Mouse (Mus musculus) adrenal gland, postnatal 4 days (tissue): ENCODE results near the gene Med20. TPM values are rescaled to one million over a fixed set of nuclear protein-coding genes. Genes with fewer than 3 reads are reported as not detected.
A peak's percentile ranks its signal among the peaks of the same experiment; 100 is the strongest.
"Not testable (repeated sequence)": the region's sequence is repeated elsewhere in the genome, so short reads cannot be mapped to it uniquely, and the experiment has no call there.

Source experiments
- DNase-seq, 2 experiments: peaks; one replicate each; pipeline ENCODE4 v3.0.0; 2021 to 2022; ENCODE audit warnings: low spot score in 2 of 2, mixed read lengths in 2 of 2
- total RNA-seq, 2 experiments: library from RNA; stranded (reverse); gene quantifications; 2 replicates each; pipeline ENCODE4 v1.2.3; 2021

Gene Med20
- total RNA-seq, 2 experiments from 2014 or later: 40.4 to 40.8 TPM

- no peak for DNase-seq
Observed at GRCm38 (mm10) chr17:47625088-47625487, 13.7 kb downstream of the Med20 start.

DNA sequence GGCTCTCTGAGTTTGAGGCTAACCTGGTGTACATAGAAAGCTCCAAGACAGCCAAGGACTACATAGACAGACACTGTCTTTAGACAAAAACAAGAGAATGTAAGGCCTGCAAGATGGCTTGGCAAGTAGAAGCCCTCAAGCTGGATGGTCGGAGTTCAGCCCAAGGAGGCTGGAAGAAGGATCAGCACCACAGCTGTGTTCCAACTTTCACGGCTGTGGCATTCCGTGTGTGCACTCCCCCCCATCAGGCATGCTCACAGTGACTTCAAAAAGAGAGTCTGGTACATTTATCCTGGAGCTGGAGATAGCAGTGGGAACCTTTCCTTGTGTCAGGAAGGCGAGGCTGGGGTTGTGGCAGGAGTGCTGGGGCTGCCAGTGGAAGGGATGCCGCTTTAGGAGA lies 14.6 kb downstream of the Med20 start:
- DNase-seq: no peak

GRCm38 (mm10) chr17:47627791-47628190 lies 16.4 kb downstream of the Med20 start:
- DNase-seq: no peak

DNA sequence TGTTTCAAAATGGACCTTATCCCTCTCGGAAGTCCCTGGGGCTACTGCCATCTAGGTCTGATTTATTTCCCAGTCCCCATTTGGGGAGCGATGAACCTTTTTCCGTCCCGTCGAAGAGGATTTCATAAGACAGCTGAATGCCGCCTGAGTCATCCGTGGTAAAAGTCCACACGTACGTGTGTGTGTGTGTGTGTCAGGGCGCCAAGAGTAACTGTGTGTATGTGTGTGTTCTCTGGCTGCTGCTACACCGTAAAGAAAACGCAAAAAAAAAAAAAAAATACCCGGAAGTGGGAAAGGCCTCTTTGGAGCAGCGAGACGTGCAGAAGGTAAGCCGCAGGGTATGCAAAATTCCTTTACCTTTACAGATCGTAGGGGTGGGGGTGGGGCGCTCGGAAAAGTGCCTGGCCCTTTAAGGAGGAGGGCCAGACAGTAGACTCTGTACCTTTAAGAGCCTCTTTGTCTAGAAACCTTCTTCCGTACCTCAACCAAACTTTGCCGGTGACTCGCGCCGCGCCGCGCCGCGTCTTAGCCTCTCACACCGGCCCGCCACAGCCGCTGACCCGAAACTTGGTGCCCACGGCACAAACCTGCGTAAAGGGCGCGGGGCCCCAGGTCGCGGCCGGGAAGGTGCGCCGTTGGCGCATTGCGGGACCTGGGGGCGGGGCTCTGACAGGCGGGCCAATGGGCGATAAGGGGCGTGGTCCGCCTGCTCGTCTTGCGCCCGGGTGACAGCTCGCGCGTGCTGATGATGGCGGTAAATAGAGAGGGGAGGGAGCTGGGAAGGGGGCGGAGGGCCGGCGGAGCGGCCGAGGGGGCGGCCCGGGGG lies 17.7 kb downstream of the Med20 start:
- DNase-seq: peak; percentile 82 to 90

DNA sequence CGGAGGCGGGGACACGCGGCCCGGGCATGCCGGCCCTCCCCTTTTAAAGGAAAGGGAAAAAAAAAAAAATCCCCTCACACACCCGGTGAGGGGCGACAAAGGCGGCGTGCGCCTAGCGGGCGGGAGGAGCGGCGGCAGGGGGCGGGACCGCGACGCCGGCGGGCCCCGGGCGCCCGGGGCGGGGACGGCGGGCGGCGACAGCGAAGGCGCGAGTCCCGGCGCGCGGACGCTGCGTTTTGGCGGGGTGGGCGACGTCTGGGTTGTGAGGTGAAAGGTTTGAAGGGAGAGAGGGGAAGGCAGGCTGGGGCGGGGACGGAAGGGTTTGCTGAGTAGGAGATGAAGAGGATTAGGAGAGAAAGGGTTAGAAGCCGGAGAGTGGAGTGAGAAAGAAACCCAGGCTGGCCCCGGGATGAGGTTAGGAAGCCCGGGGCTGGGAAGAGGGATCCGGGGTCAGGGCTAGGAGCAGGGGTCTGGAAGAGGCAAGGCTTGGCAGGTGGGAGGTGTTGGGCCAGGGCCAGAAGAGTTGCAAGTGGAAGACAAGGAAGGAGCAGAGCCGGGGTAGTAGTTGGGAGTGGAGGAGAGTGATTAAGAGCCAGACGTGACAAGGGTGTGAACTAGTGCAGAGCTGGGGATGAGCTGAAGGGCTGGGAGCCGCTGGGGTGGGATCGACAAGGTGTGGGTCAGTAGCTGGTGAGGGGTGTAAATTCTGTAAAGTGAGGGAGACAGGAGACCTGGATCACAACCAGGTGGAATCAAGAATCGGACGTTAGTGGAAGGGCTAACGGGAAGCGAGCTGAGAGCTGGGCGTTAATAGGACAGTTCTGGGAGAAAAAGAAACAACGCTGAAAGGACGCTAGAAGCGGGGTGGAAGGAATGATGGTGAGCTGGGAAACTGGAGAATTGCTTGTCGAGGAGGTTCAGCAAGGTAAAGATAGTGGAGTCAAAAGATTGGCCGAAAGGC lies 18.6 kb downstream of the Med20 start:
- peak in 1 of 2 experiments; percentile 27 for DNase-seq

GRCm38 (mm10) chr17:47630678-47631065 lies 19.3 kb downstream of the Med20 start, which contains the start of gene Usp49:
Usp49 (plus strand) TSS chr17:47630690.
- no peak for DNase-seq

DNA sequence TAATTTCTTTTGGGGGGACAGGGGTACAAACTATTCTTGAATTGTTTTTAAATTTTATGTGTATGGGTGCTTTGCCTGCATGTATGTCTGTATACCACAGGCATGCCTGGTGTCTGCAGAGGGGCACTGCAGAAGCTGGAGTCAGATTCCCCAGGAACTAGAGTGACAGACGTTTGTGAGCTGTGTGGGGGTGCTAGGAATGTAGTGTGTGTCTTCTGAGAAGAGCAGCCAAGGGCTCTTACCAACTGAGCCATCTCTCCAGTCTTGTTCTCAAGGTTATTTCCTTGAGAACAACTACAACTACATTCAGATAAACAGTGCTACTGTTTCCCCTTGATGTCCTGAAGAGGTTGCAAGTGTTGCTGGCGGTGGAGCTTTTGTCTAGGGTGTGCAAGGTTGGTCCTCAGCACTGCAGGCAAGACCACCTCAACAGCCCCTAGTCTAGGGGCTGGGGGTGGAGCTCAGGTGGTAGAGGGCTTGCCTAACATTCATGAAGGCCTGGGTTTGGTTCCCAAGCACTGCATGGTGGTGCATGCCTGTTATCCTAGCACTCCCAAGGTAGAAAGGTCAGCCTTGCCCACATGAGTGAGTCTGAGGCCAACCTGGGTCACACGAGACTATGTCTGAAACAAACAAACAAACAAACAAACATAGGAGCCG lies 20.9 kb downstream of the Med20 start:
- no peak for DNase-seq

GRCm38 (mm10) chr17:47633999-47634770 lies 22.8 kb downstream of the Med20 start:
- DNase-seq: no peak

GRCm38 (mm10) chr17:47642992-47643391 lies 31.6 kb downstream of the Med20 start:
- DNase-seq: no peak

DNA sequence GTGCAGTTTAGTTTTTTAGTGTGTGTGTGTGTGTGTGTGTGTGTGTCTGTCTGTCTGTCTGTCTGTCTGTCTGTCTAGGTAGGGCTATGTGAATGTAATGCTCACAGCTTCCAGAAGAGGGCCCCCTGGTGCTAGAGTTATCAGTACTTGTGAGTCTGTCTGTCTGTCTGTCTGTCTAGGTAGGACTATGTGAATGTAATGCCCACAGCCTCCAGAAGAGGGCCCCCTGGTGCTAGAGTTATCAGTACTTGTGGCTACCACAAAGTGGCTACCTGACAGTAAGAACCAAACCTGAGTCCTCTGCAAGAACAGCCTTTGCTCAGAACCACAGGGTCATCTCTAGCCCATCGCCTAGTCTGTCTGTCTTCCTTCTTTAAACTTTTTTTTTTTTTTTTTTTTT lies 35.3 kb downstream of the Med20 start:
- DNase-seq: peak in 1 of 2 experiments; percentile 40

DNA sequence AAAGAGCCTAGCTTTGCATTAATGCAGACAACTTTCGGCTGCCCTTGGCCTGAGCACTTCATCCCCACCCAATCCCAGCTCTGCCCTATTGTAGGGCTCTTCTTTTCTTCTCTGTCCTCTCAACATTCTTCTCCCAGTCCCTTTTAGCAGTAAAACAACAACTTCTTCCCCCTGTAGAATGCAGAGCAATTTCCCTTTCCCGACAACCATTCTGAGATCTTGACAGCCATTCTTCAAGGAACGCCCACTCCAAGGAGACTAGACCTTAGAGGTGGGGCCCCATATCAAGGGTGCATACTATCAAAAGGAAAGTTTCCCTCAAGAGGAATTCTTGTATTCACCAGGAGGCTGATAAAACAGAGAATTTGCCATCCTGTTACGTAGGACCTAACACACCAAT lies 37.6 kb downstream of the Med20 start:
- no peak for DNase-seq

DNA sequence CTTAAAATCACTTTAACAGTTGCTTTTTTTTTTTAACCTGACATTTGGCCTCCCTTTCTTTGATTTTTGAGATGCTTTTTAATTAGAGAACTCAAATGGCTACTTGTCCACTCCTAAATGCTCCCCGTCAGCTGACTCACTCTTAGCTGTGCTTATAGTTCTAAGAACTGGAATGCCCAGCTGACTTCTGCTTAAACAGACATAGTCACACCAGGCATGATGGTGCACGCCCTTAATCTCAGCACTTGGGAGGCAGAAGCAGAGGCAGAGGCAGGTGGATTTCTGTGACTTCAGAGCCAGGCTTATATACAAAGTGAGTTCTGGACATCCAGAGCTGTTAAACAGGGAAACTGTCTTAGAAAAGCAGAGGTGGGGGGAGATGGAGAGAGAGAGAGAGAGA lies 40.6 kb downstream of the Med20 start:
- DNase-seq: no peak

GRCm38 (mm10) chr17:47654346-47654745 lies 43.0 kb downstream of the Med20 start:
- DNase-seq: not testable (repeated sequence)

- no peak for DNase-seq
Observed at GRCm38 (mm10) chr17:47655697-47656096, 44.3 kb downstream of the Med20 start.

DNA sequence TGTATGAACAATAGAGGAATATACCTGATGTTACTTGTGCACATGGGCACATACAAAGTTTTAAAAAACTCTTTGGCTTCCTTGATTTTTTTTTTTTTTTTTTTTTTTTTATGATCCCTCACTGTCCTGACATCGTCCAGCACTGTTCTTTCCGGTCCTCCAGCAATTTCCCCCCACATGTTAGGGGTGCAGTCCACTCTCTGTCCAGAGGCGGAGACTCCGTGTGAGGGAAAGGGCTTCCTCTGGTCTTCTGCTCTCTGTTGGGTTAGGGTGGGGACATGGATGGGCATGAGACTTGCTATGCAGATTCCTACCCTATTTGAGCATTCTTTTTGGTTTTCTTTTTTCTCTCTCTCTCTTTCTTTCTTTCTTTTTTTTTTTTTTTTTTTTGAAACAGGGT lies 46.5 kb downstream of the Med20 start:
- no peak for DNase-seq

DNA sequence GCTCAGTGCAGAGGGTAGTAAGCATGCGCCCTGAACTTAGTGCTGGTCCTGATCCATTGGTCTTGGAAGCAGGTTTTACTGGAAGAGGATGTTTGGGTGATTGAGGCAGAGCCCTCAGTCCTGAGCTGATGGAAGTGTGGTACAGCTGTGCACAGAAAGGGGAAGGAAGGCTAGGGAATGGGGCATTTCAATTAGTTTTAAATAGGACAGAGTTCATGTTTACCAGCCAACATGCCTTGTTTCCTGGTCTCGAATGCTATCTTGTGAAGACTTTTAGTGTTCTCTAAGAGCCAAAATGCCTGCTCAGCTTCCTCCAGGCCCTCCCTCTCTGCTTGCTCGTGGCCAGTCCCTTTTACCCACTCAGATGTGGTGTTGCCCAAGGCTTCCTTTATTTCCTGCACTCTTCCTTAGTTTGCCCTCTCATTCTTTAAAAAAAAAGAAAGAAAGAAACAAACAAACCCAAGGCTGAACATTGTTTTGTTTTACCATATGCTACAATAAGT lies 47.4 kb downstream of the Med20 start:
- DNase-seq: no peak

GRCm38 (mm10) chr17:47663009-47663713 lies 51.8 kb downstream of the Med20 start:
- no peak for DNase-seq

DNA sequence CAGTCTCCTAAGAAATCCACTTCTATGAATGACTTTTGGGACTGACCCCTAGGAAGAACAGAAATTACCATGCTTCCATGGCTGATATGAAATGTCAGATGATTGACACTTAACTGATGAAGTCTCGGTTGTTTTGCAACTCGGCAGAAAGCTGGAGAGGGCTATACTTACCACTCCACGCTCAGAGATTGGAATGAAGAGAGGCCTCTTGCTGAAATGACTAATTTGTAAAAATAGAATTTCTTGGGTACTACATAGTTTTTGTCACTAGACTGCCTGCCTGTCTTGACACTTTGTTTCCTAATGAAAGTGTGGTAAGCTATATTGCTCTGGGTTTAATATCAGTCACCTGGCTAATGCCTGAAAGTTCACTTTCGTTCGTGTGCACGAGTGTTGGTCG lies 53.1 kb downstream of the Med20 start:
- DNase-seq: no peak

DNA sequence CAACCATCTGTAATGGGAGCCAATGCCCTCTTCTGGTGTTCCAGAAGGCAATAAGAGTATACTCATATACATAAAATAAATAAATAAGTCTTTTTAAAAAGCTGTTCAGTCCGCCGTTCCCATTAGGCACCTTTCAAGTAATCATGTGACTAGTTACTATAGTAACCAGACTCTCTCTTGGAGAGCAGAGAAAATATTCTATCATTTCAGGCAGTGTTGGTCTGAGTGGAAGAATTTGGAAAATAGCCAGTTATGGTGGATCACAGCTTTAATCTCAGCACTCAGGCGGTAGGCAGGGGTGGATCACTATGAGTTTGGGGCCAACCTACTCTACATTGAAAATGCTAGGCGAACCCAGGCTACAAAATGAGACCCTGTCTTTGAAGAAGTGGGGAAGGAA lies 57.8 kb downstream of the Med20 start:
- no peak for DNase-seq

DNA sequence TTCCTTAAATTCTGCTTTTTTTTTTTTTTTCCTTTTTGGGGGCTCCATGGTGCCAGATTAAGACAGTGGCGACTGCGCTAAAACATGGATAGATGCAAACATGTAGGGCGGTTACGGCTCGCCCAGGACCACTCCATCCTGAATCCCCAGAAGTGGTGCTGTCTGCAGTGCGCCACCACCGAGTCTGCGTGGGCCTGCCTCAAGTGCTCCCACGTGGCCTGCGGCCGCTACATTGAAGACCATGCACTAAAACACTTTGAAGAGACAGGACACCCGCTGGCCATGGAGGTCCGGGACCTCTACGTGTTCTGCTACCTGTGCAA lies 60.6 kb downstream of the Med20 start:
- DNase-seq: no peak
